Mouse (Mus musculus) adrenal gland, adult 2 months (tissue): ENCODE data around the gene Micu2. TPM values are rescaled to one million over a fixed set of nuclear protein-coding genes. Genes with fewer than 3 reads are reported as not detected.
A peak's percentile ranks its signal among the peaks of the same experiment; 100 is the strongest.
"Not testable (repeated sequence)": the region's sequence is repeated elsewhere in the genome, so short reads cannot be mapped to it uniquely, and the experiment has no call there.

Experiments used
- DNase-seq: peaks from one replicate; pipeline ENCODE4 v3.0.0; 2021
- polyA plus RNA-seq: library from polyadenylated mRNA; depleted of rRNA; stranded (reverse); fragments of >200 nt; gene quantifications from 2 replicates; pipeline ENCODE4 v1.2.3, GENCODE M21; 2012
- total RNA-seq, 2 experiments: library from RNA; stranded (reverse); gene quantifications; 2 replicates each; pipeline ENCODE4 v1.2.3; 2021

Micu2 gene
- total and polyA plus RNA-seq, 3 experiments = 17.9 to 59.8 (median 49.0) TPM

DNA sequence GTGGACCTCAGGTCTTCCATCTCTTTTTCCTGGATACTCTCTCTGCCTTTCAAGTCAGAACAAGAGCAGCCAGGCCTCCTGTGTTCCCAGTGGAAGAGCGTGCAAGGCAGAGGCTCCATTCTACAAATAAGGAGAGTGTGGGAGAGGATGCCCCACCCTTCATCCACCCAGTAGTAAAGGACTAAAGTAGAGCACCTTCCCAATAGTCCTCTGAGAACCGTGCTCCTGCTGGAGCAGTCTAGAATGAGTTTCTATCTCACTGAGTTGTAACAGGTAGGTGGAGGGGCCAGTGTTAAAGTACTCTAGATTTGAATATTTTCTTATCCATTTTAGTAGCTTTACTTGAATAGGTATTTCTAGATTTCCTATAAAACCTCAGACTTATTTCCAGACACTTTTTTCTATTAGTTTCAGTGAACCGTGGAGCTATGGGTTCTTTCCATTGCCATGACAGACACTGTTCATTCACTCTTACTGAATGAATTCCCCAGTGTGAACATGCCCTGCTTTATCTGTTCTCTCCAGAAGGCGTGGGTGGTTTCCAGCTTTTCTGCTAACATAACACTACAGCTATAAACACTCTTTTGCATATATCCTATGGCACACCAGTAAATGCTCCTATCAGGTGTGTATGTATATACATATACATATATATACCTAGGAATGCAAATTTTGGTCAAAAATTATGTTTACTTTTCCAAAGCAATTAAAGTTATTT, 31.8 kb downstream of the Micu2 start:
- DNase-seq = no peak

- DNase-seq = peak; percentile 49
Measured at GRCm38 (mm10) chr14:57961861-57962260, 37.2 kb downstream of the Micu2 start.

GRCm38 (mm10) chr14:57951089-57951488, 48.0 kb downstream of the Micu2 start:
- peak; percentile 25 for DNase-seq

- no peak for DNase-seq
Measured at GRCm38 (mm10) chr14:57945834-57946233, 53.2 kb downstream of the Micu2 start.

DNA sequence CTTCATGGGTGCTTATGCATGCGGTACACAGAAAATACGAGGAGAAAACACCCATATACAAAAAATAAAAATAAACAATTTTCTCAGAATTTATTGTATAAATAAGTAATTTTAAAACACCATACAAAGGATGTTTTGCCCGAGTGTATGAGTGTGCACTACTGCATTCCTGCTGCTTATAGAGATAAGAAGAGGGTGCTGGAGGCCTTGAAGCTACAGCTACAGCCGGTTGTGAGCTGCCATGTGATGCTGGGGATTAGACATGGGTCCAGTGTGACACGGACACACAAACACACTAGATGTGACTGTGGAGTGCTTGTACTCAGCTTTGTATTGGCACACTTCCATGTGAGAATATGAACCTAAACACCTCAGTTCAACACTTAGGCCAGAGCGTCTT, 61.8 kb downstream of the Micu2 start:
- DNase-seq = no peak

GRCm38 (mm10) chr14:57934666-57935065, 64.4 kb downstream of the Micu2 start:
- DNase-seq = no peak

DNA sequence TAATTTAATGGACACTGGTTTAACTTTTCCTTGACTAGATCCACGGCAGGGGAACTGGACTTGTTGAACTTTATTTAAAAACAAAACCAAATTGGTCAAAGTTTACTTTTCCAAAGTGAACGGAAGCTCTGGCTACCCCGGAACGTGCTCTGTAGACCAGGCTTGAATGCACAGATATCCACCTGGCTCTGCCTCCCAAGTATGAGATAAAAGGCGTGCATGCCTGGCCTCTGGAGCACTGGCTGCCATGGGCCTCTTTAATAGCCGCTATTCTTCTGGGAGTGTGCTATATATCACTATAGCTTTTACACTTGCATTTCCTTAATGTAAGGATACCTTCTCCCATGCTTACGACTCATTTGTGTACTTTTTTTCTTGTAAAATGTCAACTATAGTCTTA, 65.5 kb downstream of the Micu2 start:
- no peak for DNase-seq

DNA sequence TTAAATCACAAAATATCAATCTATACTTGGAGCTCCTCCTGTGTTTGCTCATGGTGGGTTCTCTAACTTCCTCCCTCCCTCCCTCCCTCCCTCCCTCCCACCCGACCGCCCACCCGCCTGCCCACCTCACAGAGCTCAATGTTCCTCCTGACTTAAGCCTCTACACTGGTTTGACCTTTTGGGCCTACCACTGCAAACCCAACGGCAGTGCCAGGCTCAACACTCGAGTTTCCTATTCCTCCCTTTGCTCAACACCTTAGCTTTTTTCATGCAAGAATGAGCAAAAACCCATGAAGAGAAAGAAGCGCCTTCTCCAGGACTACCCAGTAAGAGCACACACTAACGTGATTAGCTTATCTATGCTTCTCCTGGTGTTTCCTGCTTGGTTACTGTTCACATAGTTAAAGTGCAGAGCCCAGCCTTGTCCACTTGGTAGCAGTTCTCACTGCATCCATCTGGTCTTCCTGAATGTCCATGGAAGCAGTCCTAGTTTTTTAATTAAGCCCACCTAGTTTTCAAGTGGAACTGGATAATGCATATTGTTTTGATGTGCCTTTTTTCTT, 66.1 kb downstream of the Micu2 start:
- no peak for DNase-seq

- DNase-seq = no peak
Measured at GRCm38 (mm10) chr14:57921428-57922131, 77.5 kb downstream of the Micu2 start.

DNA sequence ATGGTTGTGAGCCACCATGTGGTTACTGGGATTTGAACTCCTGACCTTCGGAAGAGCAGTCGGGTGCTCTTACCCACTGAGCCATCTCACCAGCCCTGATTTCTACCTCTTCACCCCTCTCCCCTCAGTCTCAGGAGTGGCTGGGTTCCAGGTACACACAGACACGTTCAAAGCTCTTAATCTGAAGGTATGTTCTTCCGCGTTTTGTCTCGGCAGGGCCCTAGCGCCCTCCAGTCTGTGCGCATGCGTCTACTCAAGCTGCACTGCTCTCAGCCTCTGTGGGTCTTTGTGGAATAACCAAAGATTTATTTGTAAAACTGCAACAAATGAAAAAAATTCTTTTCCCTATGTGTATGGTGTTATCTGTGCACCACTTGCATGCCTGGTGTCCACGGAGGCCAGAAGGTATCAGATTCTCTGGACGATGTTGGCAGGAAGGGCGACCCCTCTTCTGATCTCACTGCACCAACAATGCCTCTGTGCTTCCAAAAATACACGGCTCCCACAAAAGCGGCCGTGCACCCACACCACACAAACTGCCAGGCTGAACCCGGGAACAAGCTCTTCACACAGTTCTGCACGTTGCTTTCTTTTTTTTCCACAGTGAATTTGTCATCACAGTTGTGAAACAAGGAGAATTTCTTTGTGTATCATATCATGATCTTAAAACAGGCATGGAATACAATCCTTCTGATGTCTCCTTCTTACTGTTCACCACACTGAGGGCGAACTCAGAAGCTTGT, 78.3 kb downstream of the Micu2 start:
- DNase-seq = no peak

GRCm38 (mm10) chr14:57919148-57919875, 79.8 kb downstream of the Micu2 start:
- no peak for DNase-seq

GRCm38 (mm10) chr14:57915341-57915740, 83.7 kb downstream of the Micu2 start:
- no peak for DNase-seq

DNA sequence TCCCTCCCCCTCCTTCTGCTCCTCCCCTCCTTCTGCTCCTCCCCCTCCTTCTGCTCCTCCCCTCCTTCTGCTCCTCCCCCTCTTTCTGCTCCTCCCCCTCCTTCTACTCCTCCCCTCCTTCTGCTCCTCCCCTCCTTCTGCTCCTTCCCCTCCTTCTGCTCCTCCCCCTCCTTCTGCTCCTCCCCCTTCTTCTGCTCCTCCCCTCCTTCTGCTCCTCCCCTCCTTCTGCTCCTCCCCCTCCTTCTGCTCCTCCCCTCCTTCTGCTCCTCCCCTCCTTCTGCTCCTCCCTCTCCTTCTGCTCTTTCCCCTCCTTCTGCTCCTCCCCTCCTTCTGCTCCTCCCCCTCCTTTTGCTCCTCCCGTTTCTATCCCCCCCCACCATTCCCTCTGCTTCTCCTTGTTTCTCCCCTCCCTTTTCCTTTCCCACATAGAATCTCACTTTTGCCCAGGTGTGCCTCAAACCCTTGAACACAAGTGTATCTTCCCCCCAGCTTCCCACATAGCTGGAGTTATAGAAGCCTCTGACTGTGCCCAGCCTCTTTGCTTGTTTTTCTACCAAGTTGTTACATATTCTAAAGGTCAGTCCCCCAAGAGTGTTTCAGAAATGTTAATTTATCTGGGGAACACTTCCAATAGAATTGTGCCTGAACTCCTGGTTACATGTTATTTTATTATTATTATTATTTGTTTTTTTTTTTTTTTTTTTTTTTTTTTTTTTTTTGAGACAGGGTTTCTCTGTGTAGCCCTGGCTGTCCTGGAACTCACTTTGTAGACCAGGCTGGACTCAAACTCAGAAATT, 86.7 kb downstream of the Micu2 start:
- DNase-seq = not testable (repeated sequence)

GRCm38 (mm10) chr14:57911787-57912186, 87.3 kb downstream of the Micu2 start:
- DNase-seq = not testable (repeated sequence)

DNA sequence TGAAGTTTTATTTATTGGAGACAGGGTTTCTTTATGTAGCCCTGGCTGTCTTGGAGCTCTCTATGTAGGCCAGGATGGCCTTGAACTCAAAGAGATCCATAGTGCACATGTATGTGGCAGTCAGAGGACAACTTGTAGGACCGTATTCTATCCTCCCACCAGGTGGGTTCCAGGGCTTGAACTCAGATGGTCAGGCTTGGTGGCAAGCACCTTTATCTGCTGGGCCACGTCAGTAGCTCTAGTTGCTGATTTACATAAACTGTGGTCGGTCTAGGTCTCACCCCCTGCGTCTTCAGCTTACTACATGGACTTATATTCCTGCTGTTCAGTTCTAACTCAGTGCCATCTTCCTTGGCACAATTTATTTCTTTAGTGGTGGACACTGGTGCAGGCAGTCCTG, 87.7 kb downstream of the Micu2 start:
- DNase-seq = no peak

- DNase-seq = peak; percentile 91
Measured at GRCm38 (mm10) chr14:57910501-57911068, 88.5 kb downstream of the Micu2 start.

DNA sequence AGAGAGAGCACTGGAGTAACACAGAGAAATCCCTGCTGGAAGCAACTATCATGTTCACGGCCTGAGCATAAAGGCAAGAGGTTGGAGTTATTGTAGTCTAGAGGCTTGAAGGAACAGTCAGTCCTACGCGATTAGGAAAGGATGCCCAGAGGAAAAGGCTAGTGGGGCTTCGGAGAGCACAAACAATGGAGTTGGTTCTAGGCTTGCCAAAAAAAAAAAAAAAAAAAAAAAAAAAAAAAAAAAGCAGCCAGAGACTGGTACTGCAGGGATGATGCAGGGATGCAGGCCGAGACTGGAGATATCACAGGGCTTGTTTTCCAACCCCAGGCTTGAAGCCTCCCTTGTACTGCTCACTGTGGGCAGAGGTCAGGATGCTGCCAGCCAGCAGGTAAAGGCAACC, 89.8 kb downstream of the Micu2 start:
- DNase-seq = no peak

- no peak for DNase-seq
Measured at GRCm38 (mm10) chr14:57908431-57908830, 90.6 kb downstream of the Micu2 start.

- peak; percentile 57 for DNase-seq
Measured at GRCm38 (mm10) chr14:57901998-57902397, 97.1 kb downstream of the Micu2 start.

GRCm38 (mm10) chr14:57896882-57897281, 102.2 kb downstream of the Micu2 start:
- peak; percentile 44 for DNase-seq
